Comparison of ENCODE assay signal across 12 mouse cellular contexts in the genomic region with DNA sequence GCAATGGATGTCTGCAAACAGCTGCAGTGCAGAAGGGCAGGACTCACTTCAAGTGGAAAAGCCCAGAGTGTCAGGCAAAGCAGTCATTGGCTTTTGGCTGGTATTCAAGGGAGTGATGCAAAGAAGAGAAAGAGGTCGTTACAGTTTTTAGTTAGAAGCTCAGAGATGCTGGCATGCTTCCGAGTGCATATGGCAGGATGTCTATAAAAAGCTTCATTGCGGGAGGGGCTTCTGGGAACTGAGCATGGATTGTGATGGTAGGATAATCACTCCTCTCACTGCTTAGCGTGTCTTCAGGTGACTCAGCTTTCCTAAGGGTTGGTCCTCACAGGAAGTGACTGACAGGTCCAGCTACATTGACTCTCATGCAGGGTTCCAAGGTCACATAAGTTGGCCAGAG.
DNase-seq lines count a peak whose midpoint lies in the region; ATAC-seq and TF ChIP-seq lines count a peak whose summit lies in the region.
"Had no signal": no experiment of that assay in that cellular context is flagged by ENCODE, and none has a peak within 500 bp of the region (broad histone marks: within the 10 kb centered on the region; RNA-seq: fewer than 3 reads in every experiment).

No protein-coding gene starts in this region.

- no peak overlapping the region for H3K4me2 ChIP-seq in heart, embryonic 16.5 days (ENCODE audit: low read depth, low read length)
- no peak overlapping the region for H3K4me2 ChIP-seq in lung, postnatal 0 days (replicated peaks; ENCODE audit: low read depth, low read length)
- H3K4me2 ChIP-seq: embryonic facial prominence, embryonic 12.5 days; neural tube, embryonic 12.5 days had no signal

- H3K4me1 ChIP-seq in heart, embryonic 16.5 days (ENCODE audit: control insufficient read depth, insufficient read depth, low read length): peaks cover 5% of the 10 kb centered on the region; the same call in 1 of the 2 replicates
- H3K4me1 ChIP-seq in lung, postnatal 0 days (ENCODE audit: insufficient read depth, low read depth, low read length): no peaks in the 10 kb centered on the region
- H3K4me1 ChIP-seq: neural tube, embryonic 12.5 days had no signal

- no peak for TF ChIP-seq EP300 in lung, postnatal 0 days (IDR thresholded peaks at IDR 0.05)

- 36% methylated on average over 4 of the region's 4 CpGs for WGBS in heart, embryonic 16.5 days
- WGBS in lung, postnatal 0 days: 27% methylated on average over 4 of the region's 4 CpGs

- H3K27me3 ChIP-seq in heart, embryonic 16.5 days (ENCODE audit: control insufficient read depth, insufficient read depth, low read length): no peaks in the 10 kb centered on the region
- no peaks in the 10 kb centered on the region for H3K27me3 ChIP-seq in lung, postnatal 0 days (replicated peaks; ENCODE audit: insufficient read depth, low read length)
- H3K27me3 ChIP-seq: embryonic facial prominence, embryonic 12.5 days; neural tube, embryonic 12.5 days had no signal

- DNase-seq in heart, adult 8-10 months (ENCODE audit: low spot score): no peak
- DNase-seq in lung, postnatal 0 days (ENCODE audit: low spot score): peak; percentile 50
- DNase-seq in lung, postnatal 14 days: no peak
- DNase-seq in frontal cortex, postnatal 14 days (ENCODE audit: low spot score in 2 of 2): peak; percentile 10 to 23
- DNase-seq in thymus, postnatal 10 days (ENCODE audit: low spot score in 2 of 2): no peak
- no peak for DNase-seq in spleen, postnatal 4 days (ENCODE audit: low spot score in 2 of 2)
- DNase-seq: adrenal gland, adult 2 months; thymus, postnatal 4 days had no signal

- no peak for TF ChIP-seq CTCF in lung, postnatal 0 days (IDR thresholded peaks at IDR 0.05)

- H3K36me3 ChIP-seq in heart, embryonic 16.5 days (ENCODE audit: control insufficient read depth, insufficient read depth): no peaks in the 10 kb centered on the region
- no peaks in the 10 kb centered on the region for H3K36me3 ChIP-seq in lung, postnatal 0 days (ENCODE audit: insufficient read depth, low read length)
- H3K36me3 ChIP-seq: embryonic facial prominence, embryonic 12.5 days; neural tube, embryonic 12.5 days had no signal

- H3K27ac ChIP-seq in heart, embryonic 16.5 days (ENCODE audit: low read length): no peak overlapping the region
- no peak overlapping the region for H3K27ac ChIP-seq in lung, postnatal 0 days (ENCODE audit: low read length)
- H3K27ac ChIP-seq: embryonic facial prominence, embryonic 12.5 days; neural tube, embryonic 12.5 days had no signal

- H3K9ac ChIP-seq in heart, embryonic 16.5 days (ENCODE audit: low read length): no peak overlapping the region
- no peak overlapping the region for H3K9ac ChIP-seq in lung, postnatal 0 days (replicated peaks; ENCODE audit: low read depth)
- H3K9ac ChIP-seq: embryonic facial prominence, embryonic 12.5 days; neural tube, embryonic 12.5 days had no signal

- 0 out of 2 replicates have a peak, but pooled peaks have one; percentile 32 for ATAC-seq in heart, embryonic 16.5 days (replicated peaks; ENCODE audit: extremely low read depth, insufficient read depth, low FRiP score)
- ATAC-seq in lung, postnatal 0 days: peak; percentile 55
- ATAC-seq: intestine, postnatal 0 days had no signal

- no peaks in the 10 kb centered on the region for H3K9me3 ChIP-seq in heart, embryonic 16.5 days (replicated peaks; ENCODE audit: control insufficient read depth, low read length)
- H3K9me3 ChIP-seq in lung, postnatal 0 days (ENCODE audit: low read length): no peaks in the 10 kb centered on the region
- H3K9me3 ChIP-seq: embryonic facial prominence, embryonic 12.5 days; neural tube, embryonic 12.5 days had no signal

- H3K4me3 ChIP-seq in heart, embryonic 16.5 days (ENCODE audit: low read length): no peak overlapping the region
- no peak overlapping the region for H3K4me3 ChIP-seq in lung, postnatal 0 days (ENCODE audit: low read depth, low read length)
- H3K4me3 ChIP-seq: embryonic facial prominence, embryonic 12.5 days; neural tube, embryonic 12.5 days had no signal

Comparison
In these comparisons a context has a peak if more than half of its experiments do, and no peak if none do; other contexts are left out.
1. DNase-seq: peak in lung, postnatal 0 days (single experiment) and frontal cortex, postnatal 14 days (2 of 2); none in heart, adult 8-10 months (single experiment), lung, postnatal 14 days (single experiment), thymus, postnatal 10 days (0 of 2) and spleen, postnatal 4 days (0 of 2).